Mouse (Mus musculus) heart, postnatal 0 days (tissue): ENCODE results near the gene Dusp7. TPM values are rescaled to one million over a fixed set of nuclear protein-coding genes. Genes with fewer than 3 reads are reported as not detected.

Experiments used
- ATAC-seq: fragments of 200-750 bp; cut with Nextera tagmentation; 2 replicates; pipeline ENCODE4 v1.8.0; 2017; ENCODE audit warnings: low read depth, moderate number of reproducible peaks, moderate library complexity; ENCODE audit not compliant: insufficient read depth
- DNase-seq: peaks from one replicate; pipeline ENCODE4 v3.0.0-alpha.2; 2016; ENCODE audit warnings: low spot score
- H3K27ac ChIP-seq: fragments of 300-500 bp; sonication (generic); 2 replicates; pipeline ENCODE4 v1.5.1; 2014; ENCODE audit warnings: low read depth, mild to moderate bottlenecking
- H3K27me3 ChIP-seq: fragments of 300-500 bp; sonication (generic); 2 replicates; pipeline ENCODE4 v1.6.1; 2014; ENCODE audit warnings: low read length, mixed read lengths; ENCODE audit not compliant: control insufficient read depth, insufficient read depth
- H3K36me3 ChIP-seq: fragments of 300-500 bp; sonication (generic); replicated peaks from 2 replicates; pipeline ENCODE4 v1.6.1; 2014; ENCODE audit warnings: low read length, mixed read lengths; ENCODE audit not compliant: control insufficient read depth, insufficient read depth
- H3K4me1 ChIP-seq: fragments of 300-500 bp; sonication (generic); 2 replicates; pipeline ENCODE4 v1.6.1; 2014; ENCODE audit warnings: antibody characterized with exemption; ENCODE audit not compliant: control insufficient read depth, insufficient read depth
- H3K4me2 ChIP-seq: fragments of 300-500 bp; sonication (generic); 2 replicates; pipeline ENCODE4 v1.6.1; 2014; ENCODE audit warnings: low read depth, mild to moderate bottlenecking, low read length, moderate library complexity
- H3K4me3 ChIP-seq: fragments of 300-500 bp; sonication (generic); 2 replicates; pipeline ENCODE4 v1.5.1; 2014; ENCODE audit warnings: low read depth, low read length
- H3K9ac ChIP-seq: fragments of 300-500 bp; sonication (generic); replicated peaks from 2 replicates; pipeline ENCODE4 v1.6.1; 2014; ENCODE audit warnings: low read depth, low read length, mixed read lengths
- H3K9me3 ChIP-seq: fragments of 300-500 bp; sonication (generic); replicated peaks from 2 replicates; pipeline ENCODE4 v1.6.1; 2016; ENCODE audit warnings: low read length; ENCODE audit not compliant: control insufficient read depth
- CTCF ChIP-seq: IDR thresholded peaks from 2 replicates; pipeline ENCODE4 v1.5.1; 2016; ENCODE audit warnings: antibody characterized with exemption, control low read depth, low read depth
- EP300 ChIP-seq: IDR thresholded peaks from 2 replicates; pipeline ENCODE4 v1.6.1; 2016; ENCODE audit warnings: antibody characterized with exemption, low read depth
- WGBS: fragments of 180-500 bp; shearing (Covaris S2); extraction: QIAGEN DNeasy Blood & Tissue Kit; methylation state at CpG from one replicate; pipeline ENCODE4 v1.1.7; 2014; 5-methylcytosine and 5-hydroxymethylcytosine counted together
- polyA plus RNA-seq: library from polyadenylated mRNA; unstranded; fragments of >200 nt; fragmentation: Nextera tagmentation; extraction: Ambion mirVana; gene quantifications from 2 replicates; pipeline ENCODE4 v1.2.1, GENCODE M21; 2015
- total RNA-seq: library from RNA; depleted of rRNA; stranded (reverse); fragments of >200 nt; gene quantifications from 2 replicates; pipeline ENCODE4 v1.2.3, GENCODE M21; 2014; ENCODE audit warnings: low replicate concordance

Gene Dusp7
- total and polyA plus RNA-seq, 2 experiments from 2014 or later: 10.3 to 47.7 TPM

GRCm38 (mm10) chr9:106345630-106346029, 22.8 kb upstream of the Dusp7 start:
- ATAC-seq (no peak), DNase-seq (no peak)
- Histone ChIP-seq H3K27ac (peak overlapping the region; percentile 78), H3K4me3 (no peak overlapping the region), H3K4me1 (peaks cover 16% of the 10 kb centered on the region), H3K4me2 (0 out of 2 replicates have a peak overlapping the region, but pooled peaks have one; percentile 1), H3K9me3 (no peaks in the 10 kb centered on the region), H3K27me3 (no peaks in the 10 kb centered on the region), H3K36me3 (no peaks in the 10 kb centered on the region; the same call in 1 of the 2 replicates), H3K9ac (0 out of 2 replicates have a peak overlapping the region, but pooled peaks have one; percentile 20)
- 71% methylated on average over 6 of the region's 6 CpGs for WGBS
- TF ChIP-seq CTCF (no peak), EP300 (no peak)

- 55% methylated on average over 10 of the region's 10 CpGs for WGBS
- H3K27me3 ChIP-seq: no peaks in the 10 kb centered on the region
- H3K4me3 ChIP-seq: no peak overlapping the region
- ATAC-seq (no peak), DNase-seq (no peak)
- H3K4me2 ChIP-seq: no peak overlapping the region
- no peaks in the 10 kb centered on the region; the same call in 1 of the 2 replicates for H3K36me3 ChIP-seq
- no peak overlapping the region for H3K9ac ChIP-seq
- TF ChIP-seq EP300 (no peak), CTCF (no peak)
- no peak overlapping the region; the same call in 1 of the 2 replicates for H3K27ac ChIP-seq
- no peaks in the 10 kb centered on the region for H3K9me3 ChIP-seq
- peaks cover 16% of the 10 kb centered on the region for H3K4me1 ChIP-seq
Measured at GRCm38 (mm10) chr9:106348281-106348680, 20.2 kb upstream of the Dusp7 start.

DNA sequence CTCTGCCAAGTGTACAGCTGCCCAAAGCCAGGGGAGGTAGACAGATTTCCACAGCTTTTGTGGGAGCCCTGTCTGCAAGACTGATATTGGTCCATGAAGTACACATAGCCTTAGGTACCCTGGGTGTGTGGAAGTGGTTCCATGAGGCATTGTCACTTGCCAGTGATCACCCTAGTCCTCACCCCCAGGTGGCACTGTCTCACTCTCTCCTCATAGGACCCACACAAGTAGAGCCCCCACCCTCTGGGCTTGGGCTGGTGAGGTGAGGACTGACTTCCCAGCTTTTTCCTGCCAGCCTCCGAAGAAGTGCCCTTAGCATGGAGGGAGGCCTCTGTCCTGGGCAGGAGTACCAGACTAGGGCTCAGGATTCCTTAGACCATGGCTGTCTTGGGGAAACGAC, 19.4 kb upstream of the Dusp7 start:
- peaks cover 16% of the 10 kb centered on the region for H3K4me1 ChIP-seq
- no peak overlapping the region for H3K4me2 ChIP-seq
- WGBS: 50% methylated on average over 2 of the region's 2 CpGs

GRCm38 (mm10) chr9:106351178-106351577, 17.3 kb upstream of the Dusp7 start:
- Histone ChIP-seq H3K4me3 (no peak overlapping the region), H3K27me3 (no peaks in the 10 kb centered on the region), H3K27ac (no peak overlapping the region), H3K9ac (no peak overlapping the region), H3K4me2 (no peak overlapping the region), H3K36me3 (no peaks in the 10 kb centered on the region; the same call in 1 of the 2 replicates), H3K4me1 (no peaks in the 10 kb centered on the region), H3K9me3 (no peaks in the 10 kb centered on the region)
- TF ChIP-seq CTCF (peak; percentile 50), EP300 (no peak)
- 53% methylated on average over 6 of the region's 6 CpGs for WGBS
- DNase-seq (no peak), ATAC-seq (no peak; the same call in 1 of the 2 replicates)

More for the DNA sequence above, 19.4 kb upstream of the Dusp7 start:
- Histone ChIP-seq H3K4me3 (no peak overlapping the region), H3K9ac (no peak overlapping the region), H3K36me3 (no peaks in the 10 kb centered on the region; the same call in 1 of the 2 replicates), H3K27ac (no peak overlapping the region), H3K27me3 (no peaks in the 10 kb centered on the region), H3K9me3 (no peaks in the 10 kb centered on the region)
- peak; percentile 61 for TF ChIP-seq CTCF
- TF ChIP-seq EP300: no peak
- DNase-seq (no peak), ATAC-seq (peak; percentile 25; the same call in 1 of the 2 replicates)

- DNase-seq: no peak
- Histone ChIP-seq H3K27me3 (no peaks in the 10 kb centered on the region), H3K27ac (no peak overlapping the region)
Measured at GRCm38 (mm10) chr9:106353779-106354178, 14.7 kb upstream of the Dusp7 start.

DNA sequence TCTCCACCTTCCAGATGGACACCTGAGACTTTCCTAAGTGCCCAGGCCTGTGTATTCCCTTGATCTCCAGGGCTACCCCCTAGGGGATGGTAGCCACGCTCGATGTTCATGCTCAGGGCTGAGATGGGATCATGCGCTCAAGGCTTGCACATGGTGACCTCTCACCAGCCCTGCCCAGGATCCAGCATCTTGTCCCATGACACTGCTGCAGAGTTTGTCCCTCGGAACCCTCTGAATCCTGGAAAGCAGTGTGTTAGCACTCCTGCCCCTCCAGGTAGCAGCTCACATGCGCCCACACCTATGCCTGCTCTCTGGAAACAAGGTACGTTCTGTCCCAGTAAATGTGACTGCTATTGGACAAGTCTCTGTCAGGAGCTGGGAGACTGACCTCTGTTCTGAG, 13.6 kb upstream of the Dusp7 start:
- WGBS: 85% methylated on average over 6 of the region's 6 CpGs
- no peaks in the 10 kb centered on the region for H3K27me3 ChIP-seq
- no peak overlapping the region for H3K4me2 ChIP-seq
- no peaks in the 10 kb centered on the region; the same call in 1 of the 2 replicates for H3K36me3 ChIP-seq
- no peak for TF ChIP-seq EP300
- no peak for TF ChIP-seq CTCF
- no peak for ATAC-seq
- H3K27ac ChIP-seq: no peak overlapping the region
- no peak overlapping the region for H3K9ac ChIP-seq
- no peaks in the 10 kb centered on the region for H3K4me1 ChIP-seq
- DNase-seq: no peak
- H3K9me3 ChIP-seq: no peaks in the 10 kb centered on the region
- H3K4me3 ChIP-seq: no peak overlapping the region

More at GRCm38 (mm10) chr9:106353779-106354178, 14.7 kb upstream of the Dusp7 start:
- 30% methylated on average over 6 of the region's 6 CpGs for WGBS
- Histone ChIP-seq H3K9ac (no peak overlapping the region), H3K4me3 (no peak overlapping the region), H3K4me1 (no peaks in the 10 kb centered on the region), H3K9me3 (no peaks in the 10 kb centered on the region), H3K4me2 (no peak overlapping the region), H3K36me3 (no peaks in the 10 kb centered on the region; the same call in 1 of the 2 replicates)
- TF ChIP-seq EP300 (no peak), CTCF (no peak)
- no peak for ATAC-seq
